Mouse (Mus musculus) hindbrain, embryonic 14.5 days (tissue): Measurements from ENCODE around the gene Tas2r117. TPM values are rescaled to one million over a fixed set of nuclear protein-coding genes. Genes with fewer than 3 reads are reported as not detected.

ENCODE experiments used
- ATAC-seq: fragments of 200-750 bp; cut with Nextera tagmentation; 2 replicates; pipeline ENCODE4 v1.8.0; 2017; ENCODE audit warnings: moderate number of reproducible peaks, mild to moderate bottlenecking, moderate TSS enrichment, moderate library complexity; ENCODE audit not compliant: low FRiP score
- DNase-seq: peaks from one replicate; pipeline ENCODE4 v3.0.0-alpha.2; 2015; ENCODE audit warnings: low spot score
- H3K27ac ChIP-seq: fragments of 300-500 bp; sonication (generic); 2 replicates; pipeline ENCODE4 v1.5.1; 2014; ENCODE audit warnings: mild to moderate bottlenecking, moderate library complexity
- H3K27me3 ChIP-seq: fragments of 300-500 bp; sonication (generic); 2 replicates; pipeline ENCODE4 v1.6.1; 2014; ENCODE audit warnings: mild to moderate bottlenecking, low read length, mixed read lengths; ENCODE audit not compliant: control insufficient read depth, insufficient read depth
- H3K36me3 ChIP-seq: fragments of 300-500 bp; sonication (generic); replicated peaks from 2 replicates; pipeline ENCODE4 v1.6.1; 2014; ENCODE audit not compliant: control insufficient read depth, insufficient read depth
- H3K4me1 ChIP-seq: fragments of 300-500 bp; sonication (generic); replicated peaks from 2 replicates; pipeline ENCODE4 v1.6.1; 2014; ENCODE audit warnings: antibody characterized with exemption, low read length, mixed read lengths; ENCODE audit not compliant: control insufficient read depth, insufficient read depth
- H3K4me2 ChIP-seq: fragments of 300-500 bp; sonication (generic); replicated peaks from 2 replicates; pipeline ENCODE4 v1.6.1; 2014; ENCODE audit warnings: mild to moderate bottlenecking, moderate library complexity
- H3K4me3 ChIP-seq: fragments of 300-500 bp; sonication (generic); replicated peaks from 2 replicates; pipeline ENCODE4 v1.5.1; 2014; ENCODE audit warnings: mild to moderate bottlenecking, low read length
- H3K9ac ChIP-seq: fragments of 300-500 bp; sonication (generic); 2 replicates; pipeline ENCODE4 v1.6.1; 2014
- H3K9me3 ChIP-seq: fragments of 300-500 bp; sonication (generic); 2 replicates; pipeline ENCODE4 v1.6.1; 2016; ENCODE audit warnings: low read length; ENCODE audit not compliant: control insufficient read depth
- WGBS: fragments of 180-500 bp; shearing (Covaris S2); extraction: QIAGEN DNeasy Blood & Tissue Kit; methylation state at CpG from one replicate; pipeline ENCODE4 v1.1.7; 2014; 5-methylcytosine and 5-hydroxymethylcytosine counted together
- polyA plus RNA-seq: library from polyadenylated mRNA; unstranded; fragments of >200 nt; fragmentation: Nextera tagmentation; extraction: Ambion mirVana; gene quantifications from 2 replicates; pipeline ENCODE4 v1.2.1, GENCODE M21; 2014

The Tas2r117 gene
- not detected in 2 replicates for polyA plus RNA-seq

GRCm38 (mm10) chr6:132802518-132802917 lies at the start of gene Tas2r117:
TSS of gene Tas2r117 (plus strand) at chr6:132802818.
- no peak within 1 kb of the TSS for H3K4me2 ChIP-seq
- no peaks in the 10 kb centered on the region for H3K36me3 ChIP-seq
- H3K4me1 ChIP-seq: no peaks in the 10 kb centered on the region
- no peak within 1 kb of the TSS for H3K9ac ChIP-seq
- H3K27me3 ChIP-seq: no peaks in the 10 kb centered on the region
- DNase-seq: no peak
- no peak within 1 kb of the TSS for H3K27ac ChIP-seq
- ATAC-seq: no peak
- WGBS: 88% methylated on average over 1 of the region's 1 CpGs
- no peak within 1 kb of the TSS for H3K4me3 ChIP-seq
- H3K9me3 ChIP-seq: no peaks in the 10 kb centered on the region

- DNase-seq: no peak
- H3K27ac ChIP-seq: no peak within 1 kb of the TSS
- H3K9ac ChIP-seq: no peak within 1 kb of the TSS
- no peaks in the 10 kb centered on the region for H3K4me1 ChIP-seq
- H3K4me3 ChIP-seq: no peak within 1 kb of the TSS
- no peaks in the 10 kb centered on the region for H3K9me3 ChIP-seq
- no peaks in the 10 kb centered on the region for H3K27me3 ChIP-seq
- H3K4me2 ChIP-seq: no peak within 1 kb of the TSS
- no peak for ATAC-seq
- no peaks in the 10 kb centered on the region for H3K36me3 ChIP-seq
- 90% methylated on average over 1 of the region's 1 CpGs for whole genome bisulfite sequencing
Measured at GRCm38 (mm10) chr6:132754430-132754829, 48.2 kb upstream of the Tas2r117 start, which contains the start of gene Tas2r124. TSS of gene Tas2r124 (plus strand) at chr6:132754730.

GRCm38 (mm10) chr6:132761831-132762230 lies 40.8 kb upstream of the Tas2r117 start, which contains the start of gene Tas2r102:
TSS of gene Tas2r102 (plus strand) at chr6:132762131.
- Histone ChIP-seq H3K27ac (no peak within 1 kb of the TSS), H3K4me2 (no peak within 1 kb of the TSS), H3K9ac (no peak within 1 kb of the TSS), H3K4me1 (no peaks in the 10 kb centered on the region), H3K27me3 (no peaks in the 10 kb centered on the region), H3K4me3 (no peak within 1 kb of the TSS), H3K9me3 (no peaks in the 10 kb centered on the region), H3K36me3 (no peaks in the 10 kb centered on the region)
- WGBS: 94% methylated on average over 2 of the region's 2 CpGs
- no peak for DNase-seq
- ATAC-seq: no peak

GRCm38 (mm10) chr6:132778062-132778461 lies 24.6 kb upstream of the Tas2r117 start, which contains the start of gene Tas2r136:
TSS of gene Tas2r136 (minus strand) at chr6:132778162.
- no peak within 1 kb of the TSS for H3K27ac ChIP-seq
- no peaks in the 10 kb centered on the region for H3K27me3 ChIP-seq
- ATAC-seq (no peak), DNase-seq (no peak)
- no peak within 1 kb of the TSS for H3K4me2 ChIP-seq
- no peaks in the 10 kb centered on the region for H3K4me1 ChIP-seq
- H3K36me3 ChIP-seq: no peaks in the 10 kb centered on the region
- no peak within 1 kb of the TSS for H3K4me3 ChIP-seq
- no peaks in the 10 kb centered on the region for H3K9me3 ChIP-seq
- H3K9ac ChIP-seq: no peak within 1 kb of the TSS

GRCm38 (mm10) chr6:132795393-132795792 lies 7.2 kb upstream of the Tas2r117 start:
- ATAC-seq (no peak), DNase-seq (no peak)
- no peak overlapping the region for H3K9ac ChIP-seq
- H3K4me2 ChIP-seq: no peak overlapping the region
- no peaks in the 10 kb centered on the region for H3K4me1 ChIP-seq
- no peaks in the 10 kb centered on the region for H3K27me3 ChIP-seq
- no peaks in the 10 kb centered on the region for H3K36me3 ChIP-seq
- no peak overlapping the region for H3K27ac ChIP-seq
- H3K4me3 ChIP-seq: no peak overlapping the region
- WGBS: 29% methylated on average over 1 of the region's 1 CpGs
- 0 out of 2 replicates have a peak, but pooled peaks cover 7% of the 10 kb centered on the region for H3K9me3 ChIP-seq

- ATAC-seq: no peak
- no peak for DNase-seq
- Histone ChIP-seq H3K27me3 (no peaks in the 10 kb centered on the region), H3K4me1 (no peaks in the 10 kb centered on the region), H3K9me3 (no peaks in the 10 kb centered on the region), H3K9ac (no peak within 1 kb of the TSS), H3K36me3 (no peaks in the 10 kb centered on the region), H3K4me3 (no peak within 1 kb of the TSS), H3K4me2 (no peak within 1 kb of the TSS), H3K27ac (no peak within 1 kb of the TSS)
- whole genome bisulfite sequencing: 90% methylated on average over 1 of the region's 1 CpGs
Measured at GRCm38 (mm10) chr6:132846842-132847241, 44.2 kb downstream of the Tas2r117 start, which contains the start of gene Tas2r123. TSS of gene Tas2r123 (plus strand) at chr6:132847142.

Other genes with a start within 250 kb of the Tas2r117 start
- gene Prh1, start 233.0 kb upstream of the Tas2r117 start, polyA plus RNA-seq: not detected in 2 replicates
- gene Prp2, start 206.9 kb upstream of the Tas2r117 start, polyA plus RNA-seq: not detected in 2 replicates
- not detected in 2 replicates for gene A630073D07Rik, start 151.3 kb upstream of the Tas2r117 start, polyA plus RNA-seq
- gene Tas2r120, start 145.9 kb upstream of the Tas2r117 start, polyA plus RNA-seq: not detected in 2 replicates
- gene Tas2r121, start 101.8 kb upstream of the Tas2r117 start, polyA plus RNA-seq: not detected in 2 replicates
- gene Tas2r122, start 90.9 kb upstream of the Tas2r117 start, polyA plus RNA-seq: not detected in 2 replicates
- gene Tas2r115, start 64.8 kb upstream of the Tas2r117 start, polyA plus RNA-seq: not detected in 2 replicates
- gene Tas2r124, start 48.1 kb upstream of the Tas2r117 start, polyA plus RNA-seq: not detected in 2 replicates
- gene Tas2r102, start 40.7 kb upstream of the Tas2r117 start, polyA plus RNA-seq: not detected in 2 replicates
- gene Tas2r136, start 24.7 kb upstream of the Tas2r117 start, polyA plus RNA-seq: not detected in 2 replicates
- gene Tas2r123, start 44.3 kb downstream of the Tas2r117 start, polyA plus RNA-seq: not detected in 2 replicates
- not detected in 2 replicates for gene Tas2r116, start 52.6 kb downstream of the Tas2r117 start, polyA plus RNA-seq
- not detected in 2 replicates for gene Tas2r110, start 65.2 kb downstream of the Tas2r117 start, polyA plus RNA-seq
- not detected in 2 replicates for gene Tas2r113, start 90.2 kb downstream of the Tas2r117 start, polyA plus RNA-seq
- gene Tas2r125, start 106.8 kb downstream of the Tas2r117 start, polyA plus RNA-seq: not detected in 2 replicates
- not detected in 2 replicates for gene Tas2r129, start 148.3 kb downstream of the Tas2r117 start, polyA plus RNA-seq
- not detected in 2 replicates for gene Tas2r131, start 155.1 kb downstream of the Tas2r117 start, polyA plus RNA-seq
- gene Tas2r109, start 178.1 kb downstream of the Tas2r117 start, polyA plus RNA-seq: not detected in 2 replicates
- gene Tas2r103, start 234.3 kb downstream of the Tas2r117 start, polyA plus RNA-seq: not detected in 2 replicates